Mouse (Mus musculus) ES-E14 (cell line): Measurements from ENCODE around the gene Islr.

ENCODE experiments used
- CHD2 ChIP-seq: IDR thresholded peaks from 2 replicates; pipeline ENCODE4 v1.6.1; 2014; ENCODE audit warnings: mild to moderate bottlenecking, low read depth, low read length, inconsistent platforms
- HCFC1 ChIP-seq: IDR thresholded peaks from 2 replicates; pipeline ENCODE4 v1.6.1; 2012; ENCODE audit warnings: low read length, inconsistent platforms, borderline replicate concordance; ENCODE audit not compliant: insufficient read depth
- MAFK ChIP-seq: IDR thresholded peaks from 2 replicates; pipeline ENCODE4 v1.6.1; 2014; ENCODE audit warnings: mild to moderate bottlenecking, low read depth, low read length, inconsistent platforms; ENCODE audit not compliant: insufficient read depth
- ZNF384 ChIP-seq: IDR thresholded peaks from 2 replicates; pipeline ENCODE4 v1.6.1; 2012; ENCODE audit warnings: low read depth, low read length, inconsistent platforms

DNA sequence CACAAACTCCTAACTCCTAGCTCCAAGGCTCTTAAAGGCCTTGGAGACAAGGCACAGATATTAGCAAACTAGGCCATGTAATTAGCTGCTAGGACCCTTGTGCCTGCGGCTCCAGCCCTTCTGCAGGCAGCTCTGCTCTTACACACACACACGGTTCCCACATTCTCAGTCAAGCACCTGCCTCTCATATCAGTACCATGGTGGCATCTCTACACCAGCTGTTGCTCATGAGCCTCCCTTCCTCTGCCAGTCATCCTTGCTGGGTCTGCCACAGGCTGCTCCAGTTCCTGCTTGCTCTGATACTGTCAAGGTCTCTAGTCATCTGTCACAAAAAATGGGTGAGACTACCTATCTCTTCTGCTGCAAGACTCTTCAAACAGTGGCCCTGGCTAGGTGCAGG lies 20.2 kb upstream of the Islr start:
- no peak for TF ChIP-seq CHD2
- TF ChIP-seq ZNF384, result no peak
- TF ChIP-seq HCFC1, result no peak
- no peak for TF ChIP-seq MAFK
